Mouse (Mus musculus) hindbrain, embryonic 13.5 days (tissue): ENCODE measurements around the gene Grip2. TPM values are rescaled to one million over a fixed set of nuclear protein-coding genes. Genes with fewer than 3 reads are reported as not detected.

Experiments
- ATAC-seq: fragments of 200-750 bp; cut with Nextera tagmentation; 2 replicates; pipeline ENCODE4 v1.8.0; 2017; ENCODE audit warnings: moderate TSS enrichment; ENCODE audit not compliant: low FRiP score
- H3K27ac ChIP-seq: fragments of 300-500 bp; sonication (generic); 2 replicates; pipeline ENCODE4 v1.5.1; 2015; ENCODE audit warnings: inconsistent platforms, mild to moderate bottlenecking, moderate library complexity
- H3K27me3 ChIP-seq: fragments of 300-500 bp; sonication (generic); 2 replicates; pipeline ENCODE4 v1.6.1; 2015; ENCODE audit warnings: mild to moderate bottlenecking, inconsistent platforms
- H3K36me3 ChIP-seq: fragments of 300-500 bp; sonication (generic); 2 replicates; pipeline ENCODE4 v1.6.1; 2015; ENCODE audit warnings: mild to moderate bottlenecking, inconsistent platforms
- H3K4me1 ChIP-seq: fragments of 300-500 bp; sonication (generic); replicated peaks from 2 replicates; pipeline ENCODE4 v1.6.1; 2015; ENCODE audit warnings: inconsistent platforms
- H3K4me2 ChIP-seq: fragments of 300-500 bp; sonication (generic); 2 replicates; pipeline ENCODE4 v1.6.1; 2015; ENCODE audit warnings: inconsistent platforms, mild to moderate bottlenecking, moderate library complexity
- H3K4me3 ChIP-seq: fragments of 300-500 bp; sonication (generic); 2 replicates; pipeline ENCODE4 v1.5.1; 2015; ENCODE audit warnings: mild to moderate bottlenecking, inconsistent platforms
- H3K9ac ChIP-seq: fragments of 300-500 bp; sonication (generic); 2 replicates; pipeline ENCODE4 v1.6.1; 2015; ENCODE audit warnings: mild to moderate bottlenecking, inconsistent platforms
- H3K9me3 ChIP-seq: fragments of 300-500 bp; sonication (generic); 2 replicates; pipeline ENCODE4 v1.6.1; 2016; ENCODE audit warnings: inconsistent platforms
- WGBS: fragments of 180-500 bp; shearing (Covaris S2); methylation state at CpG from one replicate; pipeline ENCODE4 v1.1.7; 2015; 5-methylcytosine and 5-hydroxymethylcytosine counted together
- polyA plus RNA-seq: library from polyadenylated mRNA; unstranded; fragments of >200 nt; fragmentation: Nextera tagmentation; extraction: Ambion mirVana; gene quantifications from 2 replicates; pipeline ENCODE4 v1.2.1, GENCODE M21; 2015

Grip2 gene
- 4.3 and 4.6 TPM in 2 replicates for polyA plus RNA-seq

DNA sequence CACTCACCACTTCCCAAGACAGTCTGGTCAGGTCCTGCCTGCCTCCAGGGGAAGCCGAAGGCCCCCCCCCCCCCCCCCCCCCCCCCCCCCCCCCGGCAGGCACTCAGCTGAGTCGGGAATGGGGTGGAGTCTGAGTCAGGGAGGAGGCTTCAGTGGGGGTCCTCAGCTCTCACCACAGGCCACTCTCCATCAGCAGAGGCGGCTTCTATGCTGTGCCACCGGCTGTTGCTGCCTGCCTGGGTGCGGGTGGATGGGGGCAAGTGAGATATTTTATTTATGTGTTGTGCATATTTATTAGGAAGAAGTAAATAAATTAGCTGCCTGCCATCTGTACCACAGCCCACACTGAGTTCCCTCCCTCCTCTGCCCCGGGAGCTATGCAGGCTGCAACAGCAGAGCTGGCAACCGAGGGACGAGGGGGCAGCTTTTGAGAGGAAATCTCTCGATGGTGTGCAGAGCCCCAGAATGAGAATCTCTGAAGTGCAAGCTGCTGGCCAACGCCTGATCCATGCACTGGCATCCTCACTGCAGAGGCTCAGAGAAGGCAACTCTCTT, at the start of gene Grip2:
Gene Grip2, minus strand, starts transcription at position 235 of the 555 bp plus-strand sequence.
- H3K9ac ChIP-seq: no peak within 1 kb of the TSS
- no peak within 1 kb of the TSS for H3K4me2 ChIP-seq
- H3K4me1 ChIP-seq: peaks cover 27% of the 10 kb centered on the region
- no peak within 1 kb of the TSS; the same call in 1 of the 2 replicates for H3K27ac ChIP-seq
- H3K9me3 ChIP-seq: no peaks in the 10 kb centered on the region
- no peak within 1 kb of the TSS for H3K4me3 ChIP-seq
- ATAC-seq: peak; percentile 18; the same call in 1 of the 2 replicates
- no peaks in the 10 kb centered on the region for H3K27me3 ChIP-seq
- 38% methylated on average over 8 of the region's 11 CpGs for WGBS
- no peaks in the 10 kb centered on the region for H3K36me3 ChIP-seq

DNA sequence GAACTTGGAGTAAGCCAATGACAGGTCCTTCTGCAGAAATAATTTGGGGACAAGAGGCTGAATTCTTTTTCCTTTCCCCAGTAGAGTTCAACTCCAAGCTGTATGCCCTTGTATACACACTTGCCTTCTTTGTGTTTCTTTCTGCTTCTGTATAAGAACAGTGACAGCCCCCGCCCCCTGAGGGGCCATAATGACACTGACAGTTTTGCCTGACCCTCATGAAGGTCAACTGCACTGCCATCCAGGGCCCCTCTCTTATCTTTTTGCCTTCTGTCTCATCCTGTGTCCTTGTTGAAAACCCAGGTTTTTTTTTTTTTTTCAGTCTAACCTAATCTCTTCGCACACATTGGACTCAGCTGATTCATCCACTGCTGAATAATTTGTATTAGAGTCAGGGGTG, 45.7 kb upstream of the Grip2 start:
- Histone ChIP-seq H3K4me2 (no peak overlapping the region), H3K27me3 (peaks cover 25% of the 10 kb centered on the region), H3K9me3 (no peaks in the 10 kb centered on the region), H3K4me3 (no peak overlapping the region), H3K36me3 (no peaks in the 10 kb centered on the region), H3K27ac (no peak overlapping the region), H3K9ac (no peak overlapping the region), H3K4me1 (peaks cover 4% of the 10 kb centered on the region)
- ATAC-seq: no peak
- WGBS: 69% methylated on average over 2 of the region's 2 CpGs

DNA sequence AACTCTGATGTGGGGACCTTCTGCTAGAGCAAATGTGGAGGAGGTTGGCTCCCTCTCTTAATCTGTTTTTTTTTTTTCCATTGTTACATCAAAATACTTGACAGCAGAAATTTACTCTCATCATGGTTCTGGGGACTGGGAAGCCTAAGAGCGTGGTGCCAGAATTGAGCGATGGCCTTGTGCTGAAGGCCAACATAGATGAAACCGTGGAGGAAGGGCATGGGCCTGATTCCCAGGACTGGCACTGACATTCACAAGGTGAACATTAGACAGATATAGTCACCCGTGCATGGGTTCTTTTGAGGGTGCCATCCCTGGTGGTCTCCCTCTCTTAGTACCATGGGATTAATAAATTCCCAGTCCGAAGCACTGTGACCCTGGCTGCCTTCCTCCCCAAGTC, 41.0 kb upstream of the Grip2 start:
- no peak for ATAC-seq
- 88% methylated on average over 5 of the region's 5 CpGs for WGBS

DNA sequence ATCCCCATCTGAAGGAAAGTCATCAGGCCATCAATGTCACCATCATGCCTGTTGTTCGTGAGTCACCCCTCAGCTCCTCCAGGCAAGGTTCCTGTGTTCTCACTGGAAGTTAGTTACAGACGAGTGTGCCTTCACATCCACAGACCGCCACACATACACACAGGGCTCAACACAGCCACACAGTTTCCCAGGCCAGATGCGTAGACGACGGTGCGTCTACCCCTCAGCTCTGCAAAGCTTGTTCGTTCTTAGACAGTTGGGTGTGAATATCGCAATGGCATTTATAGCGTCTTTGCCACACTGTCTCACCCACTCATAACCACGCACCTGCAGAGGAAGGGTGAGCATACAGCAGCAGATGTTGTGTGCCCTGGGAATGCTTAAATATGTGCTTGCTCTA, 38.6 kb upstream of the Grip2 start:
- Histone ChIP-seq H3K36me3 (no peaks in the 10 kb centered on the region), H3K4me1 (no peaks in the 10 kb centered on the region), H3K27ac (no peak overlapping the region), H3K9me3 (no peaks in the 10 kb centered on the region), H3K27me3 (no peaks in the 10 kb centered on the region), H3K4me3 (no peak overlapping the region), H3K4me2 (no peak overlapping the region), H3K9ac (no peak overlapping the region)
- ATAC-seq: no peak
- WGBS: 88% methylated on average over 11 of the region's 11 CpGs

More for the DNA sequence above, 41.0 kb upstream of the Grip2 start:
- no peaks in the 10 kb centered on the region for H3K9me3 ChIP-seq
- H3K36me3 ChIP-seq: no peaks in the 10 kb centered on the region
- no peak overlapping the region for H3K4me2 ChIP-seq
- no peaks in the 10 kb centered on the region for H3K4me1 ChIP-seq
- no peak overlapping the region for H3K27ac ChIP-seq
- peaks cover 11% of the 10 kb centered on the region; the same call in 1 of the 2 replicates for H3K27me3 ChIP-seq
- no peak overlapping the region for H3K4me3 ChIP-seq
- H3K9ac ChIP-seq: no peak overlapping the region

DNA sequence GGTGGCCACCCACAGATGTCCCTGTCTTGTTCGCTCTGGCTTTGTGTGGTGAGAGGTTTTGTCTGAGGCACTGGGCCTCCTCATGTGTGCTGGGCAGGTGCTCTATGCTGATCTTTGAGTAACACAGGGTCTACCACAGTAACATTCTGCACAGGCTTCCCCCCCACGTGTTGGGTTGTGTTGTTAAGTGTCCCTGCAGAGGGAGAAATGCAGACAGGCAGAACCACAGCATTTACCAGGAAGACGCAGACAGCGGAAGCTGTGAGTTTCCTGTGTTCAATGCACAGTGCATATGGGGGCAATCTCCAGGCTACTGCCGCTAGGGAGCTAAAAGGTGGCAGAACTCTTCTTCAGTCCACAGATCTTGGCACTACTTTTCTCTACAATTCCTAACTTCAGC, 37.5 kb upstream of the Grip2 start:
- H3K9ac ChIP-seq: no peak overlapping the region
- H3K4me2 ChIP-seq: no peak overlapping the region
- H3K9me3 ChIP-seq: peaks cover 6% of the 10 kb centered on the region; the same call in 1 of the 2 replicates
- H3K4me1 ChIP-seq: no peaks in the 10 kb centered on the region
- H3K27ac ChIP-seq: no peak overlapping the region
- no peak overlapping the region for H3K4me3 ChIP-seq
- no peaks in the 10 kb centered on the region for H3K36me3 ChIP-seq
- no peak for ATAC-seq
- WGBS: 73% methylated on average over 5 of the region's 5 CpGs
- no peaks in the 10 kb centered on the region for H3K27me3 ChIP-seq

DNA sequence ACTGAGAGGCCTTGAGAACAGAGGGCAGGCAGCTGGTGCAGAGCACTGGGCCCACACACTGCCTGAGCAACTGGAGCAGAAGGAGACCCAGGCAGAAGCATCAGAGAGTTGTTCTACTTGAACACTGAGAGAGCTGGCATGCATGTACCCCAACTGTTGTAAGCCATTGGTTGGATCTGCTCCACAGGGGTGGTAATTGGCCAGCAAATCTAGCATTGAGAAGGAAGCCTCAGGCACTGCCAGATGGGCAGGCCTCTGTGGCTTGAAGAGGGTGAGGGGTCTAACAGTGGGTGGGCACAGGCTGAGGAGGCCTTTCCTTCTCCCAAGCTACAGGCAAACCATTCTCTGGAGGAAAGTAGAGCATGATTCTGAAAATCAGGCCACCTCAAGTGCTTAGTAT, 35.8 kb upstream of the Grip2 start:
- Histone ChIP-seq H3K9me3 (peaks cover 6% of the 10 kb centered on the region; the same call in 1 of the 2 replicates), H3K9ac (no peak overlapping the region), H3K4me2 (no peak overlapping the region), H3K36me3 (no peaks in the 10 kb centered on the region), H3K27me3 (no peaks in the 10 kb centered on the region), H3K4me3 (no peak overlapping the region), H3K4me1 (no peaks in the 10 kb centered on the region), H3K27ac (no peak overlapping the region)
- no peak for ATAC-seq

DNA sequence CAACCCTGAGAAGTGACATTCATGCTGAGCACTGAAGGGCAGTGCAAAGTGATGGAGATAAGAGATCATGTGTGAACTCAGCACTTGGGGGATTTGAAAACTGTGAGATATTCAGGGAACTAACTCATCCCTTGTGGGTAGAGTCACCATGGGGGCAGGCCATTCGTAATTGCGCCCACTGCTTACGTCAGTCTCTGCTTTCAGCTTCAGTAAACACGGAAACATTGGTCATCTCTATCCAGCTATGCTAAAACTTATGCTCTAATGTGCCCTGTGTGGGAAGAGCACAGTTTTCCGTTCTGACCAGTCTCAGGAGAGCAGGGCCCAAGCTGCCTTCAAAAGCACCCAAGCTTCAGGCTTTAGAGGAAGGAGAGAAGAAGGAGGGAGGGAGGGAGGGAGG, 31.3 kb upstream of the Grip2 start:
- no peak overlapping the region for H3K9ac ChIP-seq
- 0 out of 2 replicates have a peak, but pooled peaks cover 2% of the 10 kb centered on the region for H3K4me1 ChIP-seq
- ATAC-seq: no peak
- no peak overlapping the region for H3K4me3 ChIP-seq
- 73% methylated on average over 5 of the region's 5 CpGs for WGBS
- no peak overlapping the region for H3K4me2 ChIP-seq
- no peaks in the 10 kb centered on the region for H3K36me3 ChIP-seq
- H3K9me3 ChIP-seq: peaks cover 6% of the 10 kb centered on the region; the same call in 1 of the 2 replicates
- H3K27ac ChIP-seq: no peak overlapping the region
- H3K27me3 ChIP-seq: no peaks in the 10 kb centered on the region

DNA sequence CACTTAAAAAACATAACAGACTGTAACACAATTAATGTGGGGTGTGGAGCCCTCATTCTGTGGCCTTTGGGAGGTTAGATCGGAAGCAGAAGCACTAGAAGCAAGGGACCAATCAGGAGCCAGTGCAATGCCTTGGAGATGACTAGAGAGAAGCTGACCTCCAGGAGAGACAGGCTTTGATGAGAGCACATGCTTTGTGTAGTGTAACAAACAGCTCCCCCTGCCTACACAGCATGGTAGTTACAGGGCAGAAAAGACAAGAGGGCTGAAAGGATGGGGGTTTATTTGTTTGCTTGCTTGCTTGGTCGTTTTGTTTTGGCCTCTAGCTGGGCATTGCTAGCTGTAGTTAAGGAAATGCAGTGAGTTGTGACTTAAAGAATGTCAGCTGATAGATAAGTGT, 25.5 kb upstream of the Grip2 start:
- H3K9me3 ChIP-seq: no peaks in the 10 kb centered on the region
- no peak overlapping the region for H3K4me2 ChIP-seq
- no peak overlapping the region for H3K27ac ChIP-seq
- H3K27me3 ChIP-seq: no peaks in the 10 kb centered on the region
- 0% methylated on average over 2 of the region's 2 CpGs for WGBS
- no peak overlapping the region for H3K9ac ChIP-seq
- H3K4me3 ChIP-seq: no peak overlapping the region
- H3K36me3 ChIP-seq: no peaks in the 10 kb centered on the region
- peaks cover 3% of the 10 kb centered on the region for H3K4me1 ChIP-seq
- ATAC-seq: no peak

DNA sequence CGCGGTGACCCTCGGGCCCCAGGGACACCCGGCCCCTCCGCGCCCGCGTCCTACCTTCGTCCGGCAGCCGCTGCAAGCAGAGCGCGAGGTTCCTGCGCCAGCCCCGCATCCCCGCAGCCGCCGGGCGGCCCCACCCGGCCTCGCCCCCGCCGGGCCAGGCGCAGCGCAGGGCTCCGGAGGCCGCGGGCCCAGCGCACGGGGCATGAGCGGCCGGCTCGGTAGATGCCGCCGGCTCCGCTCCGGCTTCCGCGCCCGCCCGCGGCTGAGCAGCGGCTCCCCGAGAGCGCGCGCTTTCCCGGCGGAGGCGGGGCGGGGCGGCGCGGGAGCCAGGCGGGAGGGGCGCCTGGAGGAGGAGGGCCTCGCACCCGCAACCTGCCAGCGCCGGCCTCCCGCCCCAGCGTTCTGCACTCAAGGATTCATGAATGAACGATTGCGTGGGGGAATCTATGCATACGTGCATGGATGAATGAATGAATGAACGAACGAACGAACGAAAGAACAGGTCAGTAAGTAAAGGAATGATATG, 16.6 kb upstream of the Grip2 start:
- no peaks in the 10 kb centered on the region for H3K36me3 ChIP-seq
- peak overlapping the region; percentile 60 for H3K4me3 ChIP-seq
- H3K27me3 ChIP-seq: peaks cover 49% of the 10 kb centered on the region
- H3K4me1 ChIP-seq: peaks cover 62% of the 10 kb centered on the region
- WGBS: 3% methylated on average over 69 of the region's 69 CpGs
- H3K9me3 ChIP-seq: no peaks in the 10 kb centered on the region
- H3K4me2 ChIP-seq: peak overlapping the region; percentile 78
- peak overlapping the region; percentile 65 for H3K27ac ChIP-seq
- peak overlapping the region; percentile 84 for H3K9ac ChIP-seq
- peak; percentile 28; the same call in 1 of the 2 replicates for ATAC-seq

DNA sequence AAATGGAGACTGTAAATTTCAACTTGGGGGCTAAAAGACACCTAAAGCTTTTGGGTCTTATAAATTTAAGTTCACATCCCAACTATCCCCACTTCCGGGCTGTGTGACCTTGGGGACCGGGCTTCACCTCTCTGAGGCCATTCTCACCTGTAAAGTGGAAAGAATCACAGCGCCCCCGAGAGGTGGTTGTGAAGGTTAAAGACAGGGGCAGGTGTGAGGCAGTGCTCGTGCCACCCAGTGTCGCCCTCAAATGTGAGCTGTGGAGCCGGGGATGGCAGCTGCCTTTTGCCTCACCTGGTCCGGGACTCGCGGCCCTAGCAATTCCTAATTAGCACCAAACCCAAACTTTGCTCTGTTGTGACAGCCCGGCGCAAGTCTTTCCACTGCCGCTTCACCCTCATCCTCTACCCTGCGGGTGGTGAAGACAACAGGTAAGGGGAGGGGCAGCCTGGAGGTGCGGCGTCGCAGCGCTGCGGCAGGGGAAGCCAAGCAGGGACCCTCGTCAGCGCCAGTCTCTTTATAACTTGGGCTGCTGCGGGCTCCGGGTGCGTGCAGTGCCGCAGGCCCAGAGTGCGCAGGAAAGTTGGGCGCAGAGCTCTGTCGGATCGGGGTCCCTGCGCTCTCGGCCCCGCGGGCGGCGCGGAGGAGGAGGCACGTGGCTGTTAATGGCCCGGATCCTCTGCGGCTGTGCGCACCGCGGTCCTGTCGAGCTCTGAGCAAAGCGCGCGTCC, 16.0 kb upstream of the Grip2 start:
- H3K27ac ChIP-seq: peak overlapping the region; percentile 65
- peak overlapping the region; percentile 78 for H3K4me2 ChIP-seq
- peak overlapping the region; percentile 60 for H3K4me3 ChIP-seq
- 3% methylated on average over 46 of the region's 46 CpGs for WGBS
- H3K36me3 ChIP-seq: no peaks in the 10 kb centered on the region
- no peak for ATAC-seq
- H3K4me1 ChIP-seq: peaks cover 69% of the 10 kb centered on the region
- peak overlapping the region; percentile 84 for H3K9ac ChIP-seq
- H3K9me3 ChIP-seq: no peaks in the 10 kb centered on the region
- peaks cover 49% of the 10 kb centered on the region for H3K27me3 ChIP-seq

DNA sequence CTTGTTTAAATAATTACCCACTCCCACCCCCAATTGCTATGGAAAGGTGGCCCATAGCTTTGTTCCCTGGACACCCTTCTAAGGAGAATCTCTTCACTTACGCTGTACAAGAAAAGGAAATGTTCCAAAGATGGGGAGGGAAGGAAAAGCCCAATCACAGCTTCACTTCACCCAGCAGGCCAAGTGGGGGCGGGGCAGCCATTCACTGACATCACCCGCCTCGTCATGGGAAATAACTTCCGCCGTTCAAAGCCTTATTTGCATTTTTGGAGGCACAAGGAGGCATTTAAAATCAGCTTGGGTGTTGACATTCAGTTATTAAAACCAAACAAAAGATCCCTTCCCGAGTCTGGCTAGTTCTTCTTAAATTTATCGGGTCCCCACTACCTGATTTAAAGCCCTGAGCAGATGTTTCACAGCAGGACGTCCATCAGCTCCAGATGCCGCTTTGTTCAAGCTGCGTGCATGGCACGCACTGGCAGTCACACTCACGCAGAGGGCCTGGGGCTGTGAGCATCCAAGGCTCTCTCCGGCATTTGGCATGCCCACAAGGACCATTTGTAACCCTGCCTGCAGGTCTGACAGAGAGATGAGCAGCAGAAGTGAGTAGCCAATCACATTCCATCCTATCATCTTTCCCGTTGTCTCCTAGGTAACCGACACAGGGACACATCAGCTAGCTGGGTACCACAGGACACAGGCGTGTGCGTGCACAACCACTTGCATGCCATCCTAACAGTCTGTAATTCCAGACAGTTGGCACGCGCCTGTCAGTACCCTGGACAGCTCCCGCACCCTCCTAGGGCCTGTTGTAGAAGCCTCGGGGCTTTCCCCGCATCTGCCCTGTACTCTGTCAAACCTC, 12.2 kb upstream of the Grip2 start:
- Histone ChIP-seq H3K9ac (peak overlapping the region; percentile 73), H3K4me3 (peak overlapping the region; percentile 38), H3K4me2 (peak overlapping the region; percentile 55), H3K36me3 (no peaks in the 10 kb centered on the region), H3K27me3 (peaks cover 28% of the 10 kb centered on the region), H3K27ac (peak overlapping the region; percentile 98), H3K4me1 (peaks cover 58% of the 10 kb centered on the region), H3K9me3 (no peaks in the 10 kb centered on the region)
- ATAC-seq: peak; percentile 88
- WGBS: 4% methylated on average over 23 of the region's 23 CpGs
